Mouse (Mus musculus): ENCODE data around the gene Borcs8. TPM values are rescaled to one million over a fixed set of nuclear protein-coding genes. Genes with fewer than 3 reads are reported as not detected.

Borcs8 gene
- polyA plus RNA-seq, 1 experiment from 2014 or later, result 56.1 TPM

DNA sequence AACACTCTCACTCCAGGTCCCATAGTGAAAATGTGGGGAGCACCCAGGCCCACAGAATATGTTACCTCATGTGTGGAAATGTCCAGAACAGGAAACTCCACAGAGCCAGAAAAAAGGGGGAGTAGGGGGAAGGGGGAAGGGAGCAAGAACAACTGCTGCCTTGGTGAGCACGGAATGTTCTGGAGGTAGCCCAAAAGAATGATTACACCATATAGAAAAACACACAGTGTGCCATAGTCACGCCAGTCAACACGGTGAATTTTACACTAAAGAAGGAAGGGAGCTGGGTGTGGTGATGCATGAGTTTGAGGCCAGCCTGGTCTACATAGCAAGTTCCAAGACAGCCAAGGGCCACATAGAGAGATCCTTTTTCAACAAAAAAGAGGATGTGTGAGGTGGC is 24.0 kb downstream of the Borcs8 start:
- H3K9me3 ChIP-seq, result no peaks in the 10 kb centered on the region
- H3K4me2 ChIP-seq, result no peak overlapping the region
- H3K36me3 ChIP-seq, result no peaks in the 10 kb centered on the region
- peaks cover 37% of the 10 kb centered on the region for H3K27me3 ChIP-seq
- ATAC-seq (ENCODE audit: insufficient number of reproducible peaks, insufficient read depth, low FRiP score, low TSS enrichment, low read depth), result no peak
- peaks cover 11% of the 10 kb centered on the region for H3K4me1 ChIP-seq
- H3K27ac ChIP-seq, result no peak overlapping the region
- WGBS, result 78% methylated on average over 3 of the region's 3 CpGs
- H3K9ac ChIP-seq, result no peak overlapping the region
- no peak overlapping the region for H3K4me3 ChIP-seq

DNA sequence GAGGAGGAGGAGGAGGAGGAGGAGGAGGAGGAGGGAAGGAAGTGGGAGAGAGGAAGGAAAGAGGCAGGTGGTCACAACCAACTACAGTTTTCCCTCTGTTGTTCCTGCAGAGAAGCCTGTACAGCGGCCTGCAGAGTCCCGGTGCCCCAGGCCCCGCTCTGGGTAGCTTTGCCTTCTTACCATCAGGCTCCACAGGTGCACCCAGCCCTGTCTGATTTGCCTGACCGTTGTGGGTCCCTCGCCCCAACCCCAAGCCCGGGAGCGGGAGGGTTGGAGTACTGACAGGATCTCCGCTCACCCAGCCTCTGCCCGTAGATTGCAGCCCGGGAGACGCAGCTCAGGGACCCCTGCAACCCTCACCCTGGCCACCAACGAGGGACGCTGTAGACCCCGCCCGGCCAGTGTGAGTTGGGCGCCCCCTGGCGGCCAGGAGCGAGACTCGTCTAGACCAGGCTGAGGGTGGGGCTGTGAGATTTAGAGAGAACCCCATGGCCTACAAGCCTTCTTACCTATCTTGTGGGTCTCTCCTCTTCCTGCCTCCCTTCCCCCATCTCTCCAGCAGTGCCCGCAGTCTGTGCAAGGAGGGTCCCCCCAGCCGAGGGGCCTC is 27.3 kb downstream of the Borcs8 start:
- Histone ChIP-seq H3K36me3 (no peaks in the 10 kb centered on the region), H3K27ac (no peak overlapping the region), H3K9ac (peak overlapping the region; percentile 57), H3K4me2 (peak overlapping the region; percentile 60), H3K4me1 (peaks cover 12% of the 10 kb centered on the region; the same call in 1 of the 2 replicates), H3K27me3 (peaks cover 37% of the 10 kb centered on the region), H3K4me3 (peak overlapping the region; percentile 30), H3K9me3 (no peaks in the 10 kb centered on the region)
- 0 out of 2 replicates have a peak, but pooled peaks have one; percentile 57 for ATAC-seq (ENCODE audit: insufficient number of reproducible peaks, insufficient read depth, low FRiP score, low TSS enrichment, low read depth)
- under 1% methylated on average over 21 of the region's 21 CpGs for WGBS

DNA sequence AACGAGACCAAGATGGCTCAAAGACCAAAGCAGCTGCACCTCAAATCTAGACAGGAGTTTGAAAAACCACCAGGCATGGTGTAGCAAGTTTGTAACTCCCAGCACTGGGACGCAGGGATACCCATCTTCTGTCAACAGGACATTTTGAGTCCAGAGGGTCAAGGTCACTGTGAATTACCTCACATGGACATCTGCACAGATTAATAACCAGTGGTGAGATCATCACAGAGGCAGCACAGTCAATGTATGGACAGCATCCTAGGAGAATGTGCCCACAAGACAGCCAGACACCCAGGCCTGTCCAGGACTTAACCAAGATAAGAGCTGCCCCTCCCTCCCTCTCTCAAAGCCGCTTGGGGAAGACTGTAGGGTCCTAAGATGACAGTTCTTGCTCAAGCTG is 30.8 kb downstream of the Borcs8 start:
- no peaks in the 10 kb centered on the region for H3K9me3 ChIP-seq
- peaks cover 23% of the 10 kb centered on the region for H3K27me3 ChIP-seq
- no peak overlapping the region for H3K4me2 ChIP-seq
- WGBS, result 85% methylated on average over 3 of the region's 3 CpGs
- H3K4me3 ChIP-seq, result no peak overlapping the region
- H3K36me3 ChIP-seq, result peaks cover 7% of the 10 kb centered on the region
- no peak overlapping the region for H3K27ac ChIP-seq
- no peak overlapping the region for H3K9ac ChIP-seq
- no peak for ATAC-seq (ENCODE audit: insufficient number of reproducible peaks, insufficient read depth, low FRiP score, low TSS enrichment, low read depth)
- H3K4me1 ChIP-seq, result peaks cover 32% of the 10 kb centered on the region

DNA sequence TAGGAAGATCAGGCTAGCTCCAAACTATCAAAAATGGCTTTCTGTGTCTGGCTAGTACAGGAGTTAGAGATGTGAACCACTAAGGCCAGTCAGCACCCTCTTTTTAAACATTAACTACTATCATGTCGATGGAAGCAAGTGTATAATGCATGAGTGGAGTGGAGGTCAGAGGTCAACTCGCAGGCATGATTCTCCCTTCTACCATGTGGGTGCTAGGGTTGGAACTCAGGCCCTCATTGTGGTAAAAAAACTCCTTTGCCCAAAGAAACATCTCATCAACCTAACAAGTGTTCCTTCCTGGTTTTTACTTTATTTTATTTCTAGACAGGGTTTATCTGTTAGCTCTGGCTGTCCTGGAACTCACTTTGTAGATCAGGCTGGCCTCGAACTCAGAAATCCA is 31.4 kb downstream of the Borcs8 start:
- Histone ChIP-seq H3K4me3 (no peak overlapping the region), H3K27ac (no peak overlapping the region), H3K4me1 (peaks cover 32% of the 10 kb centered on the region), H3K27me3 (peaks cover 17% of the 10 kb centered on the region), H3K36me3 (peaks cover 9% of the 10 kb centered on the region), H3K4me2 (no peak overlapping the region), H3K9ac (no peak overlapping the region), H3K9me3 (no peaks in the 10 kb centered on the region)
- no peak for ATAC-seq (ENCODE audit: insufficient number of reproducible peaks, insufficient read depth, low FRiP score, low TSS enrichment, low read depth)
- 88% methylated on average over 3 of the region's 3 CpGs for WGBS

DNA sequence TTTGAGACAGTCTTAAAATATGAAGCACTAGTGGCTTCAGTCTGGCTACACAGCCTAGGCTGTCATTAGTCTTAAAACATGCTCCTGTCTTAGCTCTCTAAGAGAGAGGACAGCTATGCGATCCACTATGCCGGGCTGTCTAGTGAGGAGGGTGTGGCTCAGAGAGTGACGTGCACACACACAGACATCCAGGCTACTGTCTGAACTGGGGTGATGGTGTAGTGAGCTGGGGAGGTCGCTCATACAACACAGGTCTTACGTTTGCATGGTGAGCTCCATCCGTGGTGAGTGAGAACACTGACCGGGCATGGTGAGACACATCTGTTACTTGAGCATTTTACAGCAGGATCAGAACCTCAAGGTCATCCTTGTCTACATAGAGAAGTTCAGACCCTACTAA is 31.9 kb downstream of the Borcs8 start:
- peaks cover 10% of the 10 kb centered on the region for H3K36me3 ChIP-seq
- H3K4me3 ChIP-seq, result no peak overlapping the region
- H3K4me1 ChIP-seq, result peaks cover 32% of the 10 kb centered on the region
- no peak for ATAC-seq (ENCODE audit: insufficient number of reproducible peaks, insufficient read depth, low FRiP score, low TSS enrichment, low read depth)
- H3K27me3 ChIP-seq, result peaks cover 12% of the 10 kb centered on the region
- 85% methylated on average over 7 of the region's 7 CpGs for WGBS
- H3K9me3 ChIP-seq, result no peaks in the 10 kb centered on the region
- no peak overlapping the region for H3K9ac ChIP-seq
- H3K27ac ChIP-seq, result 0 out of 2 replicates have a peak overlapping the region, but pooled peaks have one; percentile 18
- H3K4me2 ChIP-seq, result peak overlapping the region; percentile 61

DNA sequence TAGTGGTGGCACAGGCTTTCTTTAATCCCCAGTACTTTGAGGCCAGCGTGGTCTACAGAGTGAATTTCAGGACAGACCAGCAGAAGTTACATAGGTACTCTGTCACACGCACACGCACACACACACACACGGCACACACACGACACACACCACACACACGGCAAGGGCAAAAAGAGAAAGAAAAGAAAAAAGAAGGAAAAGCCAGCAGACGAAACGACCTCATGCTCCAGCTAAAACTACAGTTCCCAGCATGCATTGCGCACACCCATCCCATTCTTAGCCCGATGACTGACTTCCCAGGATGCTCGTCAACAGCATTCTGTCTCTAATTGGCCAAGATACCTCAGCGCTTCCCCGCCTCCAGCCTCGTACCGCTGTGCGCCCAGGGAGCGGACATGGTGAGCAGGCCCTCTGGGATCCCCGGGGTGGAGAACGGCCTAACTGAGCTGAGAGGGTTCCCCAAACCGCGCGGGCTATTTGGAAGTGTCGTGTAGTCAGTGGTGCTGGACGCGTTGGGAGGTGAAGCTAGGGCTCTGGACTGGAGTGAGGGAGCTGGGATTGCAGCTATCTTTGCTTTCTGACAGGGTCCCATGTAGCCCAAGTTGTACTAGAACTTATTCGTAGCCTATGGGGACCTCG is 32.9 kb downstream of the Borcs8 start, which contains the start of gene Tmem161a:
Tmem161a (plus strand) TSS at position 314 of the 639 bp plus-strand sequence.
- peaks cover 4% of the 10 kb centered on the region for H3K27me3 ChIP-seq
- H3K36me3 ChIP-seq, result peaks cover 17% of the 10 kb centered on the region
- H3K4me3 ChIP-seq, result peak within 1 kb of the TSS; percentile 59
- 2% methylated on average over 27 of the region's 27 CpGs for WGBS
- H3K27ac ChIP-seq, result peak within 1 kb of the TSS; percentile 18; the same call in 1 of the 2 replicates
- H3K4me2 ChIP-seq, result peak within 1 kb of the TSS; percentile 61
- peak; percentile 94 for ATAC-seq (ENCODE audit: insufficient number of reproducible peaks, insufficient read depth, low FRiP score, low TSS enrichment, low read depth)
- no peaks in the 10 kb centered on the region for H3K9me3 ChIP-seq
- H3K4me1 ChIP-seq, result peaks cover 25% of the 10 kb centered on the region
- H3K9ac ChIP-seq, result peak within 1 kb of the TSS; percentile 77

DNA sequence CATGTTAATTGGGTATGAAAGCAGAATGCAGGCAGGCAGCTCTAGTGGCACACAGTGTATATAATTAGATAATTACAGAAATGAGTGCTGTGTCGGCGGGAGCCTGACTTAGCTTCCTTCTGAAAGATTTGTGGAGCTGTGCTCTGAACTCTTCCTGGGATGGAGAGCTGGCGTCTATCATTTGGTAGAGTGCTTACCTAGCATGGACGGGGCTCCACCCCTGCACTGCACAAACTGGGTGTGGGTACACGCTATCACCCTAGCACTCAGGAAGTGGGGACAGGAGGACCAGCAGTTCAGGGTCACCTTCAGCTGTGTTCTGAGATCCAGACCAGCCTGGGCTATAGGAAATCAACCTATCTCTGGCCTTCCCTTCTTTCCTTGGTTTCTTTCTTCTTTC is 34.0 kb downstream of the Borcs8 start:
- Histone ChIP-seq H3K27ac (no peak overlapping the region), H3K9ac (peak overlapping the region; percentile 23; the same call in 1 of the 2 replicates), H3K4me1 (peaks cover 25% of the 10 kb centered on the region), H3K27me3 (no peaks in the 10 kb centered on the region), H3K9me3 (no peaks in the 10 kb centered on the region), H3K4me3 (peak overlapping the region; percentile 59; the same call in 1 of the 2 replicates), H3K4me2 (peak overlapping the region; percentile 61), H3K36me3 (peaks cover 27% of the 10 kb centered on the region)
- 76% methylated on average over 5 of the region's 5 CpGs for WGBS
- no peak for ATAC-seq (ENCODE audit: insufficient number of reproducible peaks, insufficient read depth, low FRiP score, low TSS enrichment, low read depth)

DNA sequence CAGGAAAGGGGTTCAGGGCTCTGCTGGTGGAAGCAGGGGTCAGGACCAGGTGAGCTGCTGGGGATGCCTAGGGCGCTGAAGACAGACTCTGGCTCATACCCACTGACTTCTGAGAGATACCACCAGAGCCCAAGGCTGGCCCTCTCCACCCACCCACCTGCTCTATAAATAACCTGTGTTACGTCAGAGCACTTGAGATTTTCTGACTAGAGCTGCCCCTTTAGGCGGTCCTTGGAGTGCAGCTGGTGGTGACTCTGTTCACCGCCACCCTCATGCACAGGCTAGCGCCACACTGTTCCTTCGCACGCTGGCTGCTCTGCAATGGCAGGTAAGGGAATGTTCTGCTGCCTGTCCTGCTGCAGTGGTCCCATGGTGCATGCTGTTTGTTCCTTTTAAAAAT is 34.8 kb downstream of the Borcs8 start:
- Histone ChIP-seq H3K27ac (no peak overlapping the region), H3K4me1 (peaks cover 25% of the 10 kb centered on the region), H3K36me3 (peaks cover 35% of the 10 kb centered on the region), H3K27me3 (no peaks in the 10 kb centered on the region), H3K9me3 (no peaks in the 10 kb centered on the region), H3K9ac (0 out of 2 replicates have a peak overlapping the region, but pooled peaks have one; percentile 36), H3K4me3 (no peak overlapping the region), H3K4me2 (peak overlapping the region; percentile 11; the same call in 1 of the 2 replicates)
- no peak for ATAC-seq (ENCODE audit: insufficient number of reproducible peaks, insufficient read depth, low FRiP score, low TSS enrichment, low read depth)
- WGBS, result 93% methylated on average over 7 of the region's 7 CpGs

DNA sequence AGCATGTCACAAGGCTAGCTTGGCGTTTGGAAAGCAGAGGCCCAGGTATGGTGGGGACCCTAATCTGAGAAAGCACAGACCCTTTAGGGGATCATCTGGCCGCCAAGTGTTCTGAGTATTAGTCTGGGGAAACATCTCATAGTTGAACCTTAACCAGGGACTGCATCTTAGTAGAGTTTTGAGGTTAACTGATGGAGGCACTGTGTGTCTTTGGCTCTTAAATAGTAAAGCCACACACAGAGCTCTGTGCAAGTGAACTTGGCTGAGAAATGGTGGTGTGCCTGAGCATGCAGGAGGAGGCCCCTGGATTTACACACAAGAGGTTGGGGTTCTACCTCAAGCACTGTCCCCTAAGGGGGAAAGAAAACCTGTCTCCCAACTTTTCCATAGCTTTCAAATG is 38.9 kb downstream of the Borcs8 start:
- WGBS, result 85% methylated on average over 2 of the region's 2 CpGs
- peaks cover 12% of the 10 kb centered on the region for H3K4me1 ChIP-seq
- no peak overlapping the region for H3K27ac ChIP-seq
- H3K27me3 ChIP-seq, result no peaks in the 10 kb centered on the region
- H3K9me3 ChIP-seq, result no peaks in the 10 kb centered on the region
- no peak overlapping the region for H3K4me3 ChIP-seq
- no peak overlapping the region for H3K9ac ChIP-seq
- no peak overlapping the region for H3K4me2 ChIP-seq
- peaks cover 70% of the 10 kb centered on the region for H3K36me3 ChIP-seq
- ATAC-seq (ENCODE audit: insufficient number of reproducible peaks, insufficient read depth, low FRiP score, low TSS enrichment, low read depth), result no peak

DNA sequence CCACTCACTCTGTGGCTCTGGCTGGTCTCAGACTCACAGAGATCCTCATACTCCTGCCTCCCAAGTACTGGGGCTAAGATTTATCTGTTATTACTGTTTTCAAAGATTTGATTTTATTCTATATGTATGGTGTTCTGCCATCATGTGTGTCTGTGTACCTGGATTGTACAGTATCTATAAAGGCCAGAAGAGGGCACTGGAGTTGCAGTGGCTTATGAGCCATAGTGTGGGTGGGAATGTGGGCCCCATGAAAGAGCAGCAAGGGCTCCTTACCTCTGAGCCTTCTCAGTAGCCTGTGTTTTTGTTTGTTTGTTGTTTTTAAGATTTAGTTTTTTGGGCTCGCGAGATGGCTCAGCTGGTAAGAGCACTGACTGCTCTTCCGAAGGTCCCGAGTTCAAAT is 39.8 kb downstream of the Borcs8 start:
- H3K36me3 ChIP-seq, result peaks cover 76% of the 10 kb centered on the region
- no peaks in the 10 kb centered on the region for H3K9me3 ChIP-seq
- WGBS, result 97% methylated on average over 4 of the region's 4 CpGs

DNA sequence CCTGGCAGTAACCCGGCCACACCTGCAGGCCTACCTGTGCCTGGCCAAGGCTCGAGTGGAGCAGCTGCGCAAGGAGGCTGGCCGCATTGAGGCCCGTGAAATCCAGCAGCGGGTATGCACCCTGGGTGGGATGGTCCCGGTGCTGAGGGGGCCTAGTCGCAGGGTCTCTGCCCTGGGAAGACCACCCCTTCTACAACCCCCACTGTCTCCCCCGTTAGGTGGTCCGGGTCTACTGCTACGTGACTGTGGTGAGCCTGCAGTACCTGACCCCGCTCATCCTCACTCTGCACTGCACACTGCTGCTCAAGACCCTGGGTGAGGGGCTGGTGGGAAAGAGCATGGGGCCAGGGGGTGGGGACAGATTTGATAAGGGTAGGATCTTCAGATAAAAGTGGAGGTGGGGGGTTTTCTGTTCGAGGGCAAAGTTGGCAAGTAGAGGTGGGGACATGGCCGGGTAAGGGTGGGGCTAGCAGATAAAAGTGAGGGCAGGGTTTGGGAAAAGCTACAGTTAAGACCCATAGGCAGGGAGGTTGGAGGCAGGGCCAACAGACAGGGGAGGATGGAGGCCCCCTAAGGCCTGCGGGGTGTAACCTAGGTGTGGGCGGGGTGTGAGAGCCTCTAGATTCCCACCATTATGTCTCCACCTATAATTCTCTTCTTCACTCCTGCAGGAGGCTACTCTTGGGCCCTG is 42.1 kb downstream of the Borcs8 start:
- ATAC-seq (ENCODE audit: insufficient number of reproducible peaks, insufficient read depth, low FRiP score, low TSS enrichment, low read depth), result peak; percentile 49; the same call in 1 of the 2 replicates
- no peaks in the 10 kb centered on the region for H3K27me3 ChIP-seq
- no peak overlapping the region for H3K4me3 ChIP-seq
- no peak overlapping the region for H3K27ac ChIP-seq
- H3K9me3 ChIP-seq, result no peaks in the 10 kb centered on the region
- WGBS, result 91% methylated on average over 16 of the region's 16 CpGs
- H3K4me1 ChIP-seq, result no peaks in the 10 kb centered on the region
- H3K36me3 ChIP-seq, result peaks cover 66% of the 10 kb centered on the region
- peak overlapping the region; percentile 36; the same call in 1 of the 2 replicates for H3K9ac ChIP-seq
- H3K4me2 ChIP-seq, result no peak overlapping the region

More for the DNA sequence above, 39.8 kb downstream of the Borcs8 start:
- Histone ChIP-seq H3K4me3 (no peak overlapping the region), H3K27me3 (no peaks in the 10 kb centered on the region), H3K27ac (no peak overlapping the region), H3K4me2 (no peak overlapping the region), H3K4me1 (peaks cover 5% of the 10 kb centered on the region), H3K9ac (no peak overlapping the region)
- no peak for ATAC-seq (ENCODE audit: insufficient number of reproducible peaks, insufficient read depth, low FRiP score, low TSS enrichment, low read depth)

All from embryonic facial prominence, embryonic 13.5 days (tissue).